Mouse (Mus musculus): ENCODE data around the gene Cmtm8.

GRCm38 (mm10) chr9:114888856-114889407 lies 45.0 kb upstream of the Cmtm8 start:
- no peak for TF ChIP-seq CTCF (IDR thresholded peaks at IDR 0.05; ENCODE audit: control insufficient read depth, insufficient read depth, insufficient read length)
- TF ChIP-seq MYOG (IDR thresholded peaks at IDR 0.05; ENCODE audit: control insufficient read depth, extremely low read depth, insufficient read length): no peak
- peak; percentile 13 for TF ChIP-seq USF1 (IDR thresholded peaks at IDR 0.05; ENCODE audit: low read depth)
- no peak for TF ChIP-seq MYOD1 (IDR thresholded peaks at IDR 0.05; ENCODE audit: control insufficient read depth, insufficient read length, low read depth)
- TF ChIP-seq CEBPB (IDR thresholded peaks at IDR 0.05; ENCODE audit: low read depth): no peak
- no peak for TF ChIP-seq MAX (IDR thresholded peaks at IDR 0.05)
- TF ChIP-seq FOSL1 (IDR thresholded peaks at IDR 0.05; ENCODE audit: insufficient read depth, low read length, poor library complexity, severe bottlenecking): no peak
